Mouse (Mus musculus) lung, adult 2 months (tissue): ENCODE data around the gene Npdc1.

Source experiments
- CTCF ChIP-seq: fragments of 200-500 bp; IDR thresholded peaks from 2 replicates; pipeline ENCODE4 v1.5.1; 2011; ENCODE audit warnings: mild to moderate bottlenecking, low read length, control low read depth; ENCODE audit not compliant: insufficient read depth
- POLR2A ChIP-seq: fragments of 200-500 bp; IDR thresholded peaks from 2 replicates; pipeline ENCODE4 v1.6.1; 2011; ENCODE audit warnings: low read depth, mild to moderate bottlenecking, control low read depth, low read length, borderline replicate concordance; ENCODE audit errors: extremely low read depth

- TF ChIP-seq CTCF, result no peak
- TF ChIP-seq POLR2A, result no peak
Measured at GRCm38 (mm10) chr2:25372644-25373391, 26.3 kb upstream of the Npdc1 start.
